Mouse (Mus musculus) ES-E14 (cell line): ENCODE results near the gene Tecpr1. TPM values are rescaled to one million over a fixed set of nuclear protein-coding genes. Genes with fewer than 3 reads are reported as not detected.

Experiments
- DNase-seq: peaks from one replicate; pipeline ENCODE4 v3.0.0-alpha.2; 2013; ENCODE audit warnings: low read depth, low spot score
- H3K27ac ChIP-seq: 2 replicates; pipeline ENCODE4 v1.5.1; 2012; ENCODE audit warnings: low read depth, mild to moderate bottlenecking, low read length, moderate library complexity, mixed read lengths; ENCODE audit not compliant: poor library complexity, insufficient read depth, severe bottlenecking
- H3K36me3 ChIP-seq: 2 replicates; pipeline ENCODE4 v1.6.1; 2012; ENCODE audit warnings: mild to moderate bottlenecking, low read length, moderate library complexity, mixed read lengths; ENCODE audit not compliant: control insufficient read depth, poor library complexity, insufficient read depth, severe bottlenecking
- H3K4me1 ChIP-seq, 2 experiments: fragments of 150-350 bp in 1 of 2; sonication (generic) in 1 of 2; 2 replicates each; pipeline ENCODE4 v1.6.1; 2012; ENCODE audit warnings: low read length in 2 of 2, mild to moderate bottlenecking in 1 of 2, mixed read lengths in 1 of 2; ENCODE audit not compliant: control insufficient read depth in 2 of 2, insufficient read depth in 2 of 2, poor library complexity in 1 of 2
- H3K4me3 ChIP-seq, 2 experiments: fragments of 150-350 bp in 1 of 2; sonication (generic) in 1 of 2; 2 replicates each; pipeline ENCODE4 v1.5.1; 2012; ENCODE audit warnings: low read length in 2 of 2, low read depth in 1 of 2, mild to moderate bottlenecking in 1 of 2, mixed read lengths in 1 of 2; ENCODE audit not compliant: insufficient read depth in 1 of 2, poor library complexity in 1 of 2, severe bottlenecking in 1 of 2
- H3K9ac ChIP-seq: 2 replicates; pipeline ENCODE4 v1.6.1; 2012; ENCODE audit warnings: low read depth, mild to moderate bottlenecking, low read length, mixed read lengths; ENCODE audit not compliant: poor library complexity, insufficient read depth, severe bottlenecking
- H3K9me3 ChIP-seq: fragments of 150-350 bp; sonication (generic); 2 replicates; pipeline ENCODE4 v1.6.1; 2012; ENCODE audit warnings: low read depth, mild to moderate bottlenecking, low read length; ENCODE audit not compliant: control insufficient read depth, insufficient read depth
- CHD2 ChIP-seq: IDR thresholded peaks from 2 replicates; pipeline ENCODE4 v1.6.1; 2014; ENCODE audit warnings: mild to moderate bottlenecking, low read depth, low read length, inconsistent platforms
- HCFC1 ChIP-seq: IDR thresholded peaks from 2 replicates; pipeline ENCODE4 v1.6.1; 2012; ENCODE audit warnings: low read length, inconsistent platforms, borderline replicate concordance; ENCODE audit not compliant: insufficient read depth
- MAFK ChIP-seq: IDR thresholded peaks from 2 replicates; pipeline ENCODE4 v1.6.1; 2014; ENCODE audit warnings: mild to moderate bottlenecking, low read depth, low read length, inconsistent platforms; ENCODE audit not compliant: insufficient read depth
- ZC3H11A ChIP-seq: IDR thresholded peaks from 2 replicates; pipeline ENCODE4 v1.6.1; 2012; ENCODE audit warnings: low read depth, mild to moderate bottlenecking, inconsistent platforms, low read length, borderline replicate concordance
- ZNF384 ChIP-seq: IDR thresholded peaks from 2 replicates; pipeline ENCODE4 v1.6.1; 2012; ENCODE audit warnings: low read depth, low read length, inconsistent platforms
- in situ Hi-C, 2 experiments: fragments of 600-800 bp; cut with MboI; formaldehyde crosslinking; loops; one replicate each; pipeline ENCODE4 v1.15.1; 2025; ENCODE audit warnings: low sequenced_read_pairs in 2 of 2, inconsistent platforms in 1 of 2; ENCODE audit not compliant: unreplicated experiment in 2 of 2
- total RNA-seq: library from RNA; depleted of rRNA; stranded (reverse); fragments of 300-350 nt; gene quantifications from 2 replicates; pipeline ENCODE4 v1.2.3, GENCODE M21; 2012

Gene Tecpr1
- total RNA-seq, 1 experiment = 18.3 TPM

DNA sequence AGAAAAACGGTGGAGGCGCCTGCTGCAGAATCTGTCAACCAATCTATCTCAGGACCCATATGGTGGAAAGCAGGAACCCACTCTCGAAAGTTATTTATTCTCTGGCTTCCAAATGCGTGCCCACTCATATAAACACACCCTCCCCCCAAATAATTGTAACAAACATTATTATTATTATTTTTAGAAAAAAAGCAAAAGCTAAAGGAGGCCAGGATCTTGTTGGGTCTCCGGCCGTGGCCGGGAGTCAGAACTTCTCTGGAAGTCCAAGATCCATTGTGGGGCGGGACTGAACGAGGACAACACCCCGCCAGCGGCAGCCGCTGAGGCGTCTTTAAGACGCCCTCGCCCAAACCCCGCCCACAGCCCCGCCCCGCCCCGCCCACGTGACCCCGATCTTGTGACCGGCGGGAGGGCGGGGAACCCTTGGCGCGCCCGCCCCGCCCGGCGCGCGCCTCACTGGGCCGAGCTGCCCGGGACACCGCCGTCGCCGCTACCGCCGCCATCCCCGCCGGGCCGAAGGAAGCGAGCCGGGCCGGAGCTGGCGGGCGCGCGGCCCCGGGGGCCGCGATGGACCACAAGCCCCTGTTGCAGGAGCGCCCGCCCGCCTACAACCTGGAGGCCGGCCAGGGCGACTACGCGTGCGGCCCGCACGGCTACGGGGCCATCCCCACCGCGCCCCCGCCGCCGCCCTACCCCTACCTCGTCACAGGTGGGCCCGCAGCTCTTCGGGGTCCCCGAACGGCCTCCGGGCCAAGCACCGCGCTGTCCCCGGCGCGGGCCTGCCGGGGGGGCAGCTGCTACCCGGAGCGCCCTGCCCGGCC lies 31.6 kb upstream of the Tecpr1 start:
- in situ Hi-C loops = no loop called here
- H3K4me3 ChIP-seq = peak overlapping the region; percentile 93 to 99
- H3K36me3 ChIP-seq = peaks cover 21% of the 10 kb centered on the region
- TF ChIP-seq ZNF384 (no peak), CHD2 (no peak), ZC3H11A (no peak), MAFK (no peak), HCFC1 (no peak)
- peaks cover 0 to 29% of the 10 kb centered on the region in 2 experiments; a peak in 2 of 4 replicates for H3K4me1 ChIP-seq
- peak overlapping the region; percentile 77 for H3K27ac ChIP-seq
- H3K9me3 ChIP-seq = no peaks in the 10 kb centered on the region
- peak; percentile 86 for DNase-seq
- peak overlapping the region; percentile 96 for H3K9ac ChIP-seq

DNA sequence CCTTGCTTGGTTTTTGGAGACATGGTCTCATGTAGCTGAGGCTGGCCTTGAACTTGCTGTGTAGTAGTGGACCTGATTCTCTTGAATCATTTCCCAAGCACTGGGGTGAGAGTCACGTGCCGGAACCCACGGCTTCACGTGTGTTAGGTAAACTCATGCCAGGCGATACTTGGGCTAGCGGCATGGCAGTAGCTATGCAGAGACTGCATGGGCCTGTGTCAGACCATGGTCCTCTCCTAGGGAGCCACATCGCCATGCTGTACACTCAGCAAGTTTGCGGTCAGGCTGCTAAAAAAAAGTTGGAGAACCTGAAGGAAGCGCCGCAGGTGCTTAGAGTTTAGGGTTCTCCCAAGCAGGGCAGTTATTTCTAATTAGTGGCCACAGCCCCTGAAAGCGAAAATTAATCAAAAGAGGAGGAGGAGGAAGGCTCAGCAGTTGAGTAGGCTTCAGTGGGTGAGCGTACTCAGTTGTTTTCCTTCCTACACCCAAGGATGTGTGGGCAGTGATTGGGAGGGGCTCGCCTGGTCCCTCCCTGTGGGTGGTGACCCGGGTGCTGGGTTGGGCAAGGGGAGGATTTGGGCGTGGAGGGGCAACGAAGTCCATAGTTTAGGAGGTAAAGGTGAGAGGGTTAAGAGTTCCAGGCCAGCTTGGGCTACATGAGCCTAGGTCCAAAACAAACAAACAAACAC lies 30.9 kb upstream of the Tecpr1 start:
- Histone ChIP-seq H3K36me3 (peaks cover 17% of the 10 kb centered on the region; the same call in 1 of the 2 replicates), H3K9me3 (no peaks in the 10 kb centered on the region), H3K4me3 (peak overlapping the region; percentile 14 to 71; a peak in 3 of 4 replicates), H3K9ac (no peak overlapping the region), H3K27ac (no peak overlapping the region), H3K4me1 (peaks cover 0 to 29% of the 10 kb centered on the region in 2 experiments; a peak in 2 of 4 replicates)
- in situ Hi-C loops = no loop called here
- DNase-seq = no peak
- TF ChIP-seq CHD2 = no peak
- no peak for TF ChIP-seq MAFK
- TF ChIP-seq ZNF384 = no peak
- TF ChIP-seq ZC3H11A = no peak

DNA sequence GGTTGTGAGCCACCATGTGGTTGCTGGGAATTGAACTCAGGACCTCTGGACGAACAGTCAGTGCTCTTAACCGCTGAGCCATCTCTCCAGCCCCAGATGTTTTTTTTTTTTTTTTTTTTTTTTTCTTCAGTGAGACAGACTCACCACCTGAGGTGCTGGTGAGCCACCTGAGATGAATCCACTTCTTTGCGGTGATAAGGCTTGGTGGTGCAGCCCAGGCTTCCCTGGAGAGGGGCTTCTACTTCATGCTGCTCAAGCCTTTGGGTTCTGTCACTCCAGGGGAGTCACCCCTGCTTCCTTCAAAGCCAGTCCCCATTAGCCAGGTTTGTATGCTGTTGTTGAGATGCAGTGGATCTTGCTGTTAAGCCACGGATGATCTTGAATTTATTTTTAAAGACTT lies 29.8 kb upstream of the Tecpr1 start:
- no peaks in the 10 kb centered on the region for H3K9me3 ChIP-seq
- TF ChIP-seq HCFC1 (no peak), MAFK (no peak)
- DNase-seq = no peak
- in situ Hi-C loops = no loop called here
- H3K27ac ChIP-seq = no peak overlapping the region
- H3K36me3 ChIP-seq = peaks cover 6% of the 10 kb centered on the region; the same call in 1 of the 2 replicates
- no peak overlapping the region for H3K4me3 ChIP-seq
- H3K4me1 ChIP-seq = peaks cover 0 to 21% of the 10 kb centered on the region in 2 experiments; a peak in 2 of 4 replicates
- no peak overlapping the region for H3K9ac ChIP-seq

DNA sequence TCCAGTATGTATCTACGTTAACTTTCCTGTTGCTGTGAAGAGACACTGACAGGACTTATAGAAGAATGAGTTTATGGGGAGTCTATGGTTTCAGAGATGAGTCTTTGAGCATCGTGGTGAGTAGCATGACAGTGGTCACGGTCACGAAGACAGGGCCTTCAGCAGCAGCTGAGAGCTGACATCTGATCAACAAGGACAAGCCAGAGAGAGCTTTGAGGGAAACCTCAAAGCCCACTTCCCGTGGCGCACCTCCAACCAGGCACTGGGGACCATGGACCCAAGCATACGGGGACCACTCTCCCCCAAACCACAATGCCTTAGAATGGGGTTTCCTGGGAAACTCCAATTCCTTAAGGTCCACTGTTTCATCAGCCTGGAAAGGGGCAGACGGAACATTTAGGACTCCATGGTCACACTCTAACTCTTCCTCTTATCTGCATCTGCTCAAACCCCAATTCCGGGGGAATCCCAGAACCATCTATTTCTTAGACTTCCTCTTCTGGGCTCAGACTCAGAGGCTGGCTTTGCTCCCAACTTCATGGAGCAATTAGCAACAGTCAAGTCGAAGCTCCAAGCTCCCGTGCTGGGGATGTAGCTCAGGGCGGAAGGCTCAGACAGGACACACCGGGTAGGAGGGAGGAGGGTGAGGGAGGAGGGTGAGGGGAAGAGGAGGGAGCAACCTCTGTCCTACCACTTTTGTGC lies 28.6 kb upstream of the Tecpr1 start:
- Histone ChIP-seq H3K4me1 (peaks cover 0 to 9% of the 10 kb centered on the region in 2 experiments; a peak in 1 of 4 replicates), H3K36me3 (no peaks in the 10 kb centered on the region), H3K9me3 (no peaks in the 10 kb centered on the region), H3K9ac (no peak overlapping the region), H3K4me3 (no peak overlapping the region), H3K27ac (no peak overlapping the region; the same call in 1 of the 2 replicates)
- no peak for DNase-seq
- TF ChIP-seq ZC3H11A (no peak), CHD2 (no peak), MAFK (no peak), HCFC1 (no peak), ZNF384 (no peak)
- in situ Hi-C loops = no loop called here
